Mouse (Mus musculus): Measurements from ENCODE around the gene Stat3.

Gene Stat3

DNA sequence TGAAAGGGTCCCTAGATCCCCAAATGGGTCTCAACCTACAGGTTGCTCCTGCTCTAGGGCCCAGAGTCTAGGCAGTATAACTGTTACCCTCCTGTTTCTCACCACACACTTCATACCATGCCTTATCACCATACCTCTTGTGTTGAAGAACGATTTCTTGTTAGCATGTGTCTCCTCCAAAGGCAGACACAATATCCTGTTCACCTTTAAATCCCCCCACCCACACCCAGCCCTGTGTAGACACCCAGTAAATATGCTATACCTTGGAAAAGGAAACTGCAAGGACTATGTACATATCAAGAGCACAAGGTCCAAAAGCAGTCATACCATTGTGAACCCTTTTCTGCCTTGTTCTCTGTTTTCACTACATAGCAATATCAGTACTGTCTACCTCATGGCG lies 87.3 kb downstream of the Stat3 start:
- DNase-seq (ENCODE audit: low read depth): no peak

DNA sequence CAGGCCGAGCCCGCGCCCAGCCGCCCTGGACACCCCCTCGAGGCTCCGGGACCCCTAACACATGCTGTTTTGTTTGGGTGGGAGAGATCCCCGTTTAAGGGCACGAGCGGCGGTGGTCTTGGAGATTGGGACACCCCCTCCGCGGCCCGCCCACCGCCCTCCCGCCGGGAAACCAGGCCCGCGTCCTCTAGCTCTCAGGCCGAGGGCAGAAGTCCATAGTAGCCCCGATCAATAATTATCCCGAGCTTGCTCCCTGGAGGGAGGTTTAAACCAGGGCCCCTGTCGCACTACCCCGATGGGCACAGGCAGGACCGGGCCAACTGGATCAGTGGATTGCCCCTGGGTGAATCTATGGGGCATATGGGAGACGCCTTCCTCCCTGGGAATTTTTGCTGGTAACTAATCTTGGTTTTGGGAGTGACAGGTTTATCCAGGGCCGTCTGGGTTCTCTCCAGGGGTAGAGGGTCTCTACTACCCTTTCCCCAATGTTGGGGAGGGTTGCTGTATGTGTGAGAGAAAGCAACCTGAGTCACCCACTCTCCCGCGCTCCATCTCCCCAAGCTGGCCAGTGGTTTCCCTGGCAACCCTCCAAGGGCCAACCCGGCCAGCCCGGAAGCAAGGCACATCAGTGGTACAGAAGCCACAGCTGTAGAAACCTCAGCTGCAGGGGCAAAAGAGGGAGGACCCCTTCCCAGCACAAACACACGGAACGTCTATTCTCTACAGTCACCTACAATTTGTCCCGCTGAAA lies 88.4 kb downstream of the Stat3 start:
- peak; percentile 85 for DNase-seq (ENCODE audit: low read depth)

- peak; percentile 46 for DNase-seq (ENCODE audit: low read depth)
Measured at GRCm38 (mm10) chr11:100850038-100850777, 89.1 kb downstream of the Stat3 start, which contains the start of gene Stat5b. TSS of gene Stat5b (minus strand) at chr11:100850724.

GRCm38 (mm10) chr11:100849456-100850037 lies 89.8 kb downstream of the Stat3 start:
- DNase-seq (ENCODE audit: low read depth): peak; percentile 78

GRCm38 (mm10) chr11:100848789-100849379 lies 90.5 kb downstream of the Stat3 start:
- DNase-seq (ENCODE audit: low read depth): no peak

DNA sequence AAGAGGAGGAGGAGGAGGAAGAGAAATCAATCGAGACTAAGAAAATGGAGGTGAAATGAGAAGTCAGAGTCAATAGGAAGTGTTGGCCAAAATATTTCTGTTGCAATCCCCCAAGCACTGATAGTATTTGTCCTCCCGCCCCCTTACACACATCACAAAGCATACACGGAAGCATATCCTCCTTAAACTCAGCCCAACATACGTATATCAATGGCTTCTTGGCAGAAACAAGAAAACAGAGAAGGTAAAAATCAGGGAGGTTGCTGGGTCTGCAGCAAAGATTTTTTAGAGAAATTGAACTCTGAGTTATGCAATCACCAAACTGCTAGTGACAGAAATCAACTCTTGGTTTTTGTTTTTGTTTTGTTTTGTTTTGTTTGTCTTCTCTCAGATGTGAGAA lies 91.3 kb downstream of the Stat3 start:
- DNase-seq (ENCODE audit: low read depth): peak; percentile 70

GRCm38 (mm10) chr11:100847572-100847971 lies 91.8 kb downstream of the Stat3 start:
- DNase-seq (ENCODE audit: low read depth): no peak

- DNase-seq (ENCODE audit: low read depth): no peak
Measured at GRCm38 (mm10) chr11:100845793-100846192, 93.5 kb downstream of the Stat3 start.

DNA sequence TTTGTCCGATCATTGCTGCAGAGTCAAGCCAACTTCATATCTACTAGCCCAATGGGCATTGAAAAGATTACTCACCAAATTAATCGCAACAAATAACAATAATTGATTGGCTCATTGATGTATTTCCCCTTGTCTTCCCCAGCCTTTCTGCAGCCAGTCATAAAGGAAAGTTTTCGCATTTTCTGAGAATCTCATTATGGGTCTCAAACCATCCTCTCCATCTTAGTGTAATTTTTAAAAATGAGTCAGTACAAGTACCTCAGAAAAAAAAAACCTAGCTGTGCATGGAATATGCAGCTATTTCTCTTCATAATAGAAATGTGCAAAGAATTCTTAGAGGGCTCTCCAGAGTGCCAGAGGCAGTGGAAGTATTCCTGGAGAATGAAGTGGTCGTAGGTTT lies 95.2 kb downstream of the Stat3 start:
- no peak for DNase-seq (ENCODE audit: low read depth)

DNA sequence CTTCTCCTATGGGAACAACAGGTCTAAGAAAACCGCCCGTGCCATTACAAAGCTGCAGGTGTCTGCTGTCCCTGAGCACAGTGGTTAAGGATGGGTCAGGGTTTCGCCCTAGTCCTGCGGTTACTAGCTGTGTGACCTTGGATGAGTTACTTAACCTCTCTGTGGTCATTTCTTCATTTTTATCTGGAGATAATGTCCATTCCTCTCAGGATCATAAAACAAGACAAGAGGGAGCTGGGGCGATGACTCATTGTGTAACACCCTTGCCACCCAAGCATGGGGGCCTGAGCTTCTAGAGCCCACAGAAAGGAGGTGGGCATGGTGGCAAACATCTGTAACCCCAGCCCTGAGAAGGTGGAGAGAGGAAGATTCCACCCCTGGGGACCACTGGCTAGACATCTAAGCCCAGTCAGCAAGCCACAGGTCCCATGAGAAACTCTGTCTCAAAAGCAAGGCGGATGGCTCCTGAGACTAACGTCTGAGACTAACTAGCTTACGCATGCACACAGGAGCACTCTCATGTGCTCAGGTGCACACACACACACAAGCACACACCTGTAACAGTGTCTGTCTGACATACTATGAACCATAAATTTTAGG lies 96.2 kb downstream of the Stat3 start:
- peak; percentile 80 for DNase-seq (ENCODE audit: low read depth)

DNA sequence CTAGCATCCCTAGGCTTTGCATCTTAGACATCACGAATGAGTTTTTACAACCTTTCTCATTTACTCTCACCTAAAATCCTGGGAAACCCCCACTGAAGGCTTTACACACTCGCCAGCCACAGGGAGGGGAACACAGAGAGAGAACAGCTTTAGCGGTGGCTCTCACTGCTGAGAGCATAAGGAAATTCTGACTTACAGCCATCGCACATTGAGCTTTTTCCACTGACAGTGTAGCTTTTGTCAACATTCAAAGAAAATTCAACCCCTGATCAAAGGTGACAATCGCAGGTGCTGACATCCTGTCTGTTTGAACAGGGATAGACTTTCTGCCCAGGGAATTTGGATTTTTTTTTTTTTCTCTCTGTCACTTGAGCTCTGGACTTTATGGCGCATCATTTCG lies 97.3 kb downstream of the Stat3 start:
- no peak for DNase-seq (ENCODE audit: low read depth)

DNA sequence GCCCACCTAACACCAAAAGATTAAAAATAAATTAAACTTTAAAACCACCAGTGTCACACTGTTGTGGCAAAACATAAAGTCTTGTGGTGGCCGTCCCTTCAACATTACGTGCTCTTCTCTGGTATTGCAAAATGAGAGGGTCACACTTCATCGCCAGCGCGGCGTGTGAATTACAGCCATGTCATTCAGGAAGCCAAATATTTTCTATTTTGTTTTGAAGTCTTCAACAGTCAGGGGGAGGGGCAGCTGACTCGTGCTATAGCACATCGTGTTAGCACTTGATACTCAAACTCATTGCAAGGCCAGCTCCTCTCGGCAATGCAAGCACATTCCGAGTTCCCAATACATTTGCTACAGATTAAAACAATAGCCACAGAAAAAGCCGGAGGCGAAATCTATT lies 98.5 kb downstream of the Stat3 start:
- DNase-seq (ENCODE audit: low read depth): peak; percentile 91

GRCm38 (mm10) chr11:100839523-100839922 lies 99.8 kb downstream of the Stat3 start:
- no peak for DNase-seq (ENCODE audit: low read depth)

GRCm38 (mm10) chr11:100838894-100839293 lies 100.4 kb downstream of the Stat3 start:
- DNase-seq (ENCODE audit: low read depth): no peak

- DNase-seq (ENCODE audit: low read depth): no peak
Measured at GRCm38 (mm10) chr11:100836923-100837702, 102.2 kb downstream of the Stat3 start.
